Mouse (Mus musculus) retina, postnatal 7 days (tissue): ENCODE measurements at regions not wholly inside any gene's neighbourhood (a gene's known extent, or its start where the extent isn't known, plus 50 kb on each side); places are given as distances from the start of the nearest gene placed in this dataset.

Experiments
- DNase-seq: peaks from one replicate; pipeline ENCODE4 v3.0.0-alpha.2; 2012; ENCODE audit warnings: low read depth, low spot score

- no peak for DNase-seq
Observed at GRCm38 (mm10) chr8:49243002-49243401, 399.3 kb upstream of the Tenm3 start.

DNA sequence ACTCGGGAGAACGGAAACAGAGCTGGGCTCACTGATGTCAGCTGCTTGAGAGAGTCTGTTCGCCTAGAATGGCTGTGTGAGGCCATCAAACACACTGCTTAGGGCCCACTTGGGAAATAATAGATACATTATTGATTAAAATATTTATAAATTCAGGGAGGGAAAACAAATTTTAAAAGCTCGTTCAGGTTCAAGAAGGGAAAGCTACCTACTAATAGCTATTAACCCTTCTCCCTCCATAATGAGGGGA is 393.0 kb upstream of the Tenm3 start:
- no peak for DNase-seq

- DNase-seq: no peak
Observed at GRCm38 (mm10) chr8:49236021-49236821, 392.5 kb upstream of the Tenm3 start.

- no peak for DNase-seq
Observed at GRCm38 (mm10) chr8:49223841-49224420, 380.2 kb upstream of the Tenm3 start.

DNA sequence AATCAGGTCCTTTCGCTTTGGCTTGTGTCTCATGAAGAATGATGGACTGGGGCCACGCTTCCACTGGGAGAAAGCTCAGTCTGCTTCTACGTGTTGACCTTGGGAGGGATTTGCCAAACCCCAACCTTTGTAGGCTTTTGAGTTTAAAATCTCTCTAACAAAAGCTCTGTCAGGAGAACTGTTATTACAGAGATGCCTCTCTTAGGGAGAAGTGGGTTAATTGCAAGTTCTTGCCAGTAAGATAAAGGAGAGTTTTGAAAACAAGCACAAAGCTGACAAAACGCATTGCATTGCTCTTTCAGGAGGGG is 351.5 kb upstream of the Tenm3 start:
- no peak for DNase-seq

DNA sequence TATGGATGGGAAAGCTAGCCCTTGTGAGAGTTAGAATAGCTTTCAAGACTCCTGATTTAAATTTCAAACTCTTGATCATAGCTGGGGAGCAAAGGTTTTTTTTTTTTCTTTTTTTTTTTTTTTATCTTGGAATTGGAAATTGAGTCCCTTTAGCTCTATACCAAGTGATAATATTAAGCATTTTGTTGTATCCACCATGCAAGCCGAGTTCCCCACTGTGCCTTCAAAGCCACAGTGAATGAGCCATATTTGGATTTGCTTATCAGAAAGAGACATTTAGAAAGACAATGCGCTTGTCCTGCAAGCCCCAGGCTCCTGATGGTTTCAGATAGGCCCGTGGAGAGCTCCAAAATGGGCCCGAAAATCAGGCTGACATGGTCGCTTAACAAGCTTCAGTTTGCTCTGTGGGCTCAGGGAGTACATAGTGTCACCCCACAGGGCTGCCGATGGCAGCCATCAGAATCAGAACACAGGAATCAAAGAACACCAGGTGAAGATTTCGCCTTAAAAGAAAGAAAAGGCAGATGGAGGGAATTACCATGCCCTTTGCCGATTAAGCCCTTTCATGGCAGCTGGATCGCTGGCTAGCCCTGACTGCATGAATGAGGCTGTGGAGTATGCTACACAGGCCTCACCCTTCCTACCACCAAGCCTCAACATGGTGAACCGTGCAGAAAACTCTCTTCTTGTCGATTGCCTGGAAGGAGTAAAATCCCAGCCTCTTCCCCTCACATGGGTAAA is 351.0 kb upstream of the Tenm3 start:
- no peak for DNase-seq

GRCm38 (mm10) chr8:49186853-49187252 is 343.1 kb upstream of the Tenm3 start:
- DNase-seq: no peak

- no peak for DNase-seq
Observed at GRCm38 (mm10) chr8:49175386-49175785, 331.6 kb upstream of the Tenm3 start.

DNA sequence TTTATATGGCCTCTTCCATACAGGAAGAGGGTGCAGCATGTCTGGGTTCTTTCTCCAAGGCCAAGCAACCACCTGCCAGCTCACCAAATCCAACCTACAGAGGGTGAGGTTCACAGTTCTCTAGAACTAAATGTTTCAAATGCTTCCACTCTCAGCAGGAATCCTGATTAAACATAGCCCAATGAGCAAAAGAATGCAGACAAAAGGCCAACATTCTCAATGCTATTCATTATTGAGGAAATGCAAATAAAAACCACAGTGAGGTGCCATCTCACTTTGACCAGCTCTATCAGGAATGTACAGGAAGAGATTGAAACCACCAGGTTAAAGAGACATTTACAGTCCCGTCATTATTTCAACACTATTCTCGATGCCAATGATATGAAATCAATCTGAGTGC is 331.2 kb upstream of the Tenm3 start:
- no peak for DNase-seq

GRCm38 (mm10) chr8:49159318-49159717 is 315.6 kb upstream of the Tenm3 start:
- DNase-seq: no peak

DNA sequence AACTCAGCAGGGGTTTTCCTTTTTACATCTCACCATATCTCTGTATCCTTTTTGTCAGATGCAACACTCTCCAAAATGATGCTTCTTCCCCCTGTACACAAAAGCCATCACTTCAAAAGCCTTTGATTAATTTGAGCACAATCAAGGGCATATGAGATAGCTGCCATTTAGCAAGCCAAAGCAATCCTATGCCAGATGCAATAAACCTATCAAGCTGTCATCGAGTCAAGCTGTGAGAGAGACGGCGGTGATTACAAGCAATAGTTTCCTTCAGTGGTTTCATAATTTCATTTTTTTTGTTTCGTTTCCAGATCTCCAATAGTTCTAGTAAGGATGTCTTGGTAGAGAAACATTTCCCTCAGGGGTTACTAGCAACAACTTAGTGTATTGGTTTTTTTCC is 314.4 kb upstream of the Tenm3 start:
- no peak for DNase-seq

DNA sequence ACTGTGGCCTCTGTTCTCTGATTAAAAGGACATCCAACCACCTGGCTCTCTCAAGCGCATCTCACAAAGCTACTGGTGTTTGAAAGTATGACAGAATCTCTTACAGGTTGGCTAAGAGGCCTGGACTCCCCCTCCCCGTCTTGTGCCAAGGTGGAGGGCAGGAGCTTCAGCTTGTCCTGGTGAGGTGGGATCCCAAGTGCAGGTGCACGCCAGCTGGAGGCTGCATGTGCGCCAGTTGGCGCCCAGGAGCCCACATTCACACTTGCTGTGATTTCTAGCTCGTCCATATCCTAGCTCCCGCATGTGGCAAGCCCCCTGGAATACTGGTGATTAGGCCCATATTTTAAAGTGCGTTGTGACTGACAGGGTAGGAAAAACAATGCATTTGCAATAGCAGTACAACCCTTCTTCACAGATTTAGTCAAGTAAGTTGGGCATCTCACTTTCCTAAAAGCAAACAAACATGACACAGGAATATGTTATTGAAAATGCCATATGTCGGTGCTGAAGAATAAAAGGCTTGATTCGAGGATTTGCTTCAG is 292.8 kb upstream of the Tenm3 start:
- DNase-seq: no peak

GRCm38 (mm10) chr8:49109095-49109494 is 265.3 kb upstream of the Tenm3 start:
- DNase-seq: no peak

GRCm38 (mm10) chr8:49108665-49109064 is 264.9 kb upstream of the Tenm3 start:
- no peak for DNase-seq

DNA sequence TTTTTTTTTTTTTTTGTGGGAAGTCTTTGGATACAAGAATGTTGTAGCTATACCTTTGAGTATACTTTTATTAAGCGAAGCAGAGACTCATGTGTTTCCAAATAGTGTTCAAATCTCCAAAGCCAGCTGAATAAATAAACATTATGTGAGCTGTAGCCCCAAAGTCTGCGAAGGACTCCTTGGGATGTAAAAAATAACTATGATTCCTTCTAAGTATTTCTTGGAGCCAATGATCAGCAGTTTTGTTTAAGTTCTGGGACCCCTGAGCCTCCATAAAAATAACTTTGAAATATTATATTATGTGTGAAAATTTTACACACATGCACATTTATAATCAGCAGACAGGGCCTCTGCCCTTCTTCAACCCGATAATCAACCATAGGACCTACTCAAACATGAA is 262.8 kb upstream of the Tenm3 start:
- DNase-seq: no peak

DNA sequence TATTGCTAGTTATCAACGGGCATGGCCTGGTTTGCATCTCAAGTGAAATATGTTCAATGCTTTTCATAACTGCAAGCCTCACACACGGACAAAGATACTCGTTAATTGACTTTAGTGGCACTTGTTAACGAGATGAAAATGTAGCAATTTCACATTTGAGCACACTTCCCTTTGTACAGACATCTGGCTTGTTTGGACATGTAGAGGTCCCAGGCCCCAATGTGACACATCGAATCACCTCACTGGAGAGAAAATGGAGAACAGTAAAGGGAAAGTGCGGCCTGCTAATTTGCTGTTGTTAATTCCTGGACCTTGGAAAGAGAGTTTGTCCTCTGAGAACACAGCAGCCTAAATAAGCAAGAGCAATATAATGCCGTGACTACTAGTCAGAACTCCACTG is 257.4 kb upstream of the Tenm3 start:
- no peak for DNase-seq

DNA sequence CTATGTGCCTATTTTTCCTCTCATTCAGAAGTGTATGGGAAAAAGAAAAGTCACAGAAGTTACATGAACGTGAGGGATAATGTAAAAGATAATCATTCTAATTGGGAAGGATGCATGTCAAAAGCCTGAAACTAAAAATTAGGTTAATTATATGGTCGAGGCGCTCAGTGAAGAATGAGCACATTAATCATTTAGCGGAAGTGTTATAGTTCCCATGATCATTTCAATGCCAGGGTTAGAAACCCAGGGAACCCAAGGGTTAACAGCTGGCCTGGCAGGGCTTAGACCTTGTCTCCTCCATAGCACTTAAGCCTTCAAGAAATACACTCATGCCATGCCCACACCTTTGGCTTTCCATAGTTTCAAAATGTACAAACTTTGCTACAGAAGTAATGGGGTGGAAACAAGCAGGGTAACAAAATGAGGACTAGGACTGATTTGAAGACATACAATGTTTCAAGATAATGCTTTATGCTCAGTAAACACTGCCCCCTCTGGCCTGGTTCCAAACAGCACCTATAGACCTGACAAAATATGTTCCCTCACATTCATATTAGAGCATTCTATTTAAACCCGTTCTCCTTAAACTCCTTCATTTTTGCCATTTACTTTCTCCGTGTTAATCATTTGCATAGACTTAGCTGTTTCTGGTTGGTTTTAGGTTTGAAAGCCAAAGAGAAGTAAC is 240.6 kb upstream of the Tenm3 start:
- no peak for DNase-seq

DNA sequence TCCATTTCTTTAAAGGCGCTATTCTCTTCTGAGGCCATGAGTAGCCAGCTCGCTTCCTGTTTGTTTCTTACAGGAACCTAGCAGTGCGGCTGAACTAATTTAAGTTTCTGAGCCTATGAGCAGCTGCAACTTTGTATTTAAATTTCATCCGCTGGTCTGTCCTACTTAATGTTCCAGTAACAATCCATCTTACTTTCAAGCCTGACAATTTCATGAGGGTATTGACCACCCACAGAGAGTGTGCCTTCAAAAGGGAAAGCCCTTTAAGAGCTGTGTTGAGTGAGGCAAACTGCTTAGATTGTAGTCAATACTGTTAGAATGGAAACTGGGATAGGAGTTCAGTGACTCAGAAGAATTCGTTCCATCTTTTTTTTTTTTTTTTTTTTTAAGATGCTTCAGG is 225.7 kb upstream of the Tenm3 start:
- no peak for DNase-seq

DNA sequence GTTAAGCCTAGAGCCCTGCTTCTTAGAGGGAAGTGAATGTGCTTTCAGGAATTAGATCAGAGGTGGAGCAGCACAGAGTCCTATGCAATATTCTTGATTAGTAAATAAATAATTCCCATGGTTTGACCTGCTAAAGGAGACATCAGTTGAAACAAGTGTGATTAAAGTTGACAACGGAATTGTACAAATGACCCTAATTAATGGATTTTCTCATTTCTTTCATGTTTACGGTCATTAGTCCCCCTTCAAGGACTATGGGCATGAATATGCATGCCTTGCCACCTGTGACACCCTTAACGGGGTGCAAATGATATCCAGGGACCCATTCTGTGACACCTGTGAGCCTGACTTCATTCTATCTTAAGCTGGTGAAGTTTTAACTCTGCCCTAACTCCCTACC is 219.5 kb upstream of the Tenm3 start:
- no peak for DNase-seq

GRCm38 (mm10) chr8:49043236-49043635 is 199.5 kb upstream of the Tenm3 start:
- no peak for DNase-seq

DNA sequence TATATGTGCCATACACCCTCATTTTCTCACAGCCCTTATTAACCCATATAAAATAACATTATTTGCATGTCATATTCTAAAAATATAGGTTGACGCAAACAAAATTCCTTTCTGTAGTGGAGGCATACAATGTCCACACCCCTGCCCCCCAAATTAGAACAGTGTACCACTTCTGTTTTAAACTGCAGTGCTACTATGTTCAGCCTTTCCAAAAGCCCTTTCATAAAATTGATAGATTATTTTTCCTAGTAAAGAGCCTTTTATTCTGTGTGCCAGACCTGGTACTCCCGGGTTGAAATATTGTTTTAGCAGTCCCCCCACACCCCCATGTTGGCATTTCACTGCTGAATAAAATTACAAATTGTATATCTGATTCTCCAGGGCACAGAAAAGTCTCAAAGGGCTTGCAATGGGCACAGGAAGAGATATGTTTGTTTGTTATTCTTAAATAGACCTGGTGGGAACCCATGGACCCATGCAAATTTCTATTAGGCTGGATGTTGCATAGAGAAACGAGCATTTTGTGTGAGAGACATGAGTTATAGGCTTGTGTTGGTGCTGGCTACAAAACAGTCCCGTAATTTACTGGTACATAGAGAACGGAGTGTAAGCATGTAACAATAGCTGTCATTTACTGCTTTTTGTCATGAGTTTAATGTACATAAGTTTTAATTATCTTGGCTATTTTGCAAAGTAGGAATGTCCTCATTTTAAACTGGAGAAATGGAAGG is 192.4 kb upstream of the Tenm3 start:
- no peak for DNase-seq

- no peak for DNase-seq
Observed at GRCm38 (mm10) chr8:49035519-49035918, 191.8 kb upstream of the Tenm3 start.
